Mouse (Mus musculus): ENCODE data around the gene Mmrn1.

DNA sequence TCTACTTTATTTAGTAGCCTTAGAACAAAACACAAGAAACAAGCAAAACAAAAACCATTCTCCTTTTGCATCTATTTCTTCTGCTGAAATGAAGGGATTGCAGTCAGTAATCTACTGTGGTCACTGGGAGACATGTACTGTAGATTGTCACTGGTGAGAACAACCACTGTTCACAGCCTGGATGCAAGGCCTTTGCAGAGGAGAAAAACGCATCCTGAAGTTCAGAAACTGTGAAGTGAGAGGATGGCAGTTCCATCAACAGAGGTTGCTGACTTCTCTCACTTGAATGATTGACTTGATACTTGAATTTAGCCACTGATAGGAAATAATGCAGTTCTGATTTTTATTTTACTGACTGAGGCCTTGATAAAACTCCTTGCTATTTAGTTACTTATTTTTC lies 53.8 kb downstream of the Mmrn1 start:
- TF ChIP-seq CTCF (IDR thresholded peaks at IDR 0.05; ENCODE audit: insufficient read depth, low read length) (no peak), POLR2A (IDR thresholded peaks at IDR 0.05; ENCODE audit: borderline replicate concordance, extremely low read depth, low read depth, low read length) (no peak)
